Mouse (Mus musculus): ENCODE results near the gene Aqr.

- TF ChIP-seq POLR2A (IDR thresholded peaks at IDR 0.05; ENCODE audit: low read depth, low read length), result no peak
- no peak for TF ChIP-seq CTCF (IDR thresholded peaks at IDR 0.05; ENCODE audit: extremely low read depth, insufficient read length, insufficient replicate concordance, low read depth, low read length)
These were observed 128.5 kb downstream of the Aqr start for GRCm38 (mm10) chr2:114058226-114058796.

Measured in small intestine, adult 2 months (tissue).